Mouse (Mus musculus) skeletal muscle tissue, adult 2 months (tissue): ENCODE results near the gene Atg10.
"Not testable (repeated sequence)": the region's sequence is repeated elsewhere in the genome, so short reads cannot be mapped to it uniquely, and the experiment has no call there.

ENCODE experiments used
- DNase-seq: peaks from one replicate; pipeline ENCODE4 v3.0.0-alpha.2; 2012; ENCODE audit warnings: low read depth, low spot score

The Atg10 gene

GRCm38 (mm10) chr13:90939192-90939591, 284.6 kb downstream of the Atg10 start:
- no peak for DNase-seq

GRCm38 (mm10) chr13:90935852-90936251, 287.9 kb downstream of the Atg10 start:
- DNase-seq, result no peak

- peak; percentile 28 for DNase-seq
These were observed 290.5 kb downstream of the Atg10 start for GRCm38 (mm10) chr13:90933256-90933655.

GRCm38 (mm10) chr13:90929847-90930246, 293.9 kb downstream of the Atg10 start:
- DNase-seq, result peak; percentile 39

- DNase-seq, result not testable (repeated sequence)
These were observed 295.5 kb downstream of the Atg10 start for GRCm38 (mm10) chr13:90928266-90928665.

- DNase-seq, result no peak
These were observed 296.7 kb downstream of the Atg10 start for GRCm38 (mm10) chr13:90926938-90927633.

GRCm38 (mm10) chr13:90926125-90926765, 297.5 kb downstream of the Atg10 start:
- no peak for DNase-seq

GRCm38 (mm10) chr13:90925191-90925590, 298.6 kb downstream of the Atg10 start:
- DNase-seq, result no peak

GRCm38 (mm10) chr13:90924072-90924471, 299.7 kb downstream of the Atg10 start:
- DNase-seq, result no peak

GRCm38 (mm10) chr13:90923617-90924016, 300.2 kb downstream of the Atg10 start:
- not testable (repeated sequence) for DNase-seq

- DNase-seq, result peak; percentile 88
These were observed 300.8 kb downstream of the Atg10 start, which contains the start of gene Rps23 for GRCm38 (mm10) chr13:90922751-90923612. Gene Rps23 (plus strand): TSS chr13:90922958.

GRCm38 (mm10) chr13:90914721-90915120, 309.0 kb downstream of the Atg10 start:
- no peak for DNase-seq

GRCm38 (mm10) chr13:90913675-90914192, 310.0 kb downstream of the Atg10 start:
- DNase-seq, result no peak

- no peak for DNase-seq
These were observed 310.8 kb downstream of the Atg10 start for GRCm38 (mm10) chr13:90912760-90913674.

- DNase-seq, result no peak
These were observed 316.4 kb downstream of the Atg10 start for GRCm38 (mm10) chr13:90907376-90907775.

GRCm38 (mm10) chr13:90905176-90905575, 318.6 kb downstream of the Atg10 start, which contains the start of gene Atp6ap1l:
Gene Atp6ap1l (minus strand): TSS chr13:90905355.
- DNase-seq, result no peak

- DNase-seq, result peak; percentile 54
These were observed 326.9 kb downstream of the Atg10 start for GRCm38 (mm10) chr13:90896821-90897220.

GRCm38 (mm10) chr13:90896098-90896497, 327.7 kb downstream of the Atg10 start:
- DNase-seq, result peak; percentile 48

- DNase-seq, result no peak
These were observed 328.9 kb downstream of the Atg10 start for GRCm38 (mm10) chr13:90894819-90895218.

- DNase-seq, result no peak
These were observed 333.7 kb downstream of the Atg10 start for GRCm38 (mm10) chr13:90890111-90890510.

- DNase-seq, result peak; percentile 42
These were observed 337.2 kb downstream of the Atg10 start for GRCm38 (mm10) chr13:90886568-90886983.
